Mouse (Mus musculus): Measurements from ENCODE around the gene Mrpl12.

The Mrpl12 gene

GRCm38 (mm10) chr11:120484265-120484981, at the start of gene Mrpl12:
Gene Mrpl12, plus strand, starts transcription at chr11:120484613.
- peak; percentile 87 for DNase-seq (ENCODE audit: extremely low spot score, low read depth, low spot score)

GRCm38 (mm10) chr11:120437152-120437856, 47.1 kb upstream of the Mrpl12 start, which contains the start of gene Nploc4:
Gene Nploc4, minus strand, starts transcription at chr11:120437708.
- peak; percentile 57 for DNase-seq (ENCODE audit: extremely low spot score, low read depth, low spot score)

- no peak for DNase-seq (ENCODE audit: extremely low spot score, low read depth, low spot score)
These were observed 46.5 kb upstream of the Mrpl12 start for GRCm38 (mm10) chr11:120437857-120438385.

DNA sequence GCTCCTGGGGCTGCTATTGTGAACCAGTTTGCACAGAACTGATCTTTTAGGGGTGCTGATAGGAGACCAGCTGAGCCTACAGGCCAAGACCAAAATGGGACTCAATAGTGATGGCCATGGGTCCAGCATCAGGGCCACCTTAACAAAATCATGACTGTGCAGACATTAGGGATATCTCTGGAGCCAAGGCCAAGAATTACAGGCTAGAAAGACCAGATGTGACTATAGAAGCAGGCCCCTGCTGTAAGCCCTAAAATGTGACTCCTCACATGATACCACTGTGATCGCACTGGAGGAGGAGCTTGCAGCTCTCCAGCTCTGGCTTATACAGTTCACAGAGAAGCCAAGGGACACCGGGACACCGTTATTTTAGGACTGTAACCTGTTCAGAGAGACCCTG, 42.1 kb upstream of the Mrpl12 start, which contains the start of gene Tspan10:
TSS of gene Tspan10 (plus strand) at position 301 of the 400 bp plus-strand sequence.
- DNase-seq (ENCODE audit: extremely low spot score, low read depth, low spot score) = no peak

DNA sequence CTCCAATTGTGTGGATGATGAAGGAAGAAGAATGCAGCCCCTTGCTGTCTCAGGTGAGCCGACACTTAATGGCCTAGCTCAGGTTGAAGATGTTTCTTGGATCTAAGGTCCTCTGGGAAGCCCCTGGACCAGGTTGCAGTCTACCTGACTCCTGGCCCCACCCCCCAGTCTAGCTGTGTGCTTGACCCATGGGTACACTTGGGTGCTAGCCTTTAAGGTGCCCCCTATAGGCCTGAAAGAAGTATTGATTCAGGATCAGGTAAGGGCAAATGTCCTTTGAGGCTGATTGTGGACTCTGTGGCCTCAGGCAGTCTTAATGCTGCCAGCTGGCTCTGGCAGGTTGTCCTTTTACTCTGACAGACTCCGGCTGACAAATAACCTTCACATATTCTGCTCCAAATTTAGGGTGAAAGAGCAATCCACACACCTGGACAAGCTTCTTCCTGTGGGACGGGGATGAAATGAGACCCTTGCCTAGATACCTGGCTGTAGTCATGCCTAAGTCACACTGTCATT, 41.6 kb upstream of the Mrpl12 start:
- no peak for DNase-seq (ENCODE audit: extremely low spot score, low read depth, low spot score)

DNA sequence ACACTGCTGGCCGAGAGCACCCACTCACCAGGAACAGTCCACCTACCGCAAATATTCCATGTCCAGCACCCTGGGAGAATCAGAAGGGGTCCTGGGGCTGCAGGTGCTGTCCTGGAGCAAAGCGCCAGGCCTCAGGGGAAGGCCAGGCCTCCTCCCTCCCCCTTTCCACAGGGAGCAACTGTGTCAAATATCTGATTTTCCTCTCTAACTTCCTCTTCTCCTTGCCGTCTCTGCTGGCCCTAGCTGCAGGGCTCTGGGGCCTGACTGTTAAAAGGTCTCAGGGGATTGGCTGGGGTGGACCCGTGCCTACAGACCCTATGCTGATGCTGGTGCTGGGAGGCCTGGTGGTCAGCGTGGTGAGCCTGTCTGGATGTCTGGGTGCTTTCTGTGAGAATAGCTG, 40.3 kb upstream of the Mrpl12 start:
- DNase-seq (ENCODE audit: extremely low spot score, low read depth, low spot score) = no peak

GRCm38 (mm10) chr11:120445475-120445874, 38.9 kb upstream of the Mrpl12 start:
- DNase-seq (ENCODE audit: extremely low spot score, low read depth, low spot score) = no peak

DNA sequence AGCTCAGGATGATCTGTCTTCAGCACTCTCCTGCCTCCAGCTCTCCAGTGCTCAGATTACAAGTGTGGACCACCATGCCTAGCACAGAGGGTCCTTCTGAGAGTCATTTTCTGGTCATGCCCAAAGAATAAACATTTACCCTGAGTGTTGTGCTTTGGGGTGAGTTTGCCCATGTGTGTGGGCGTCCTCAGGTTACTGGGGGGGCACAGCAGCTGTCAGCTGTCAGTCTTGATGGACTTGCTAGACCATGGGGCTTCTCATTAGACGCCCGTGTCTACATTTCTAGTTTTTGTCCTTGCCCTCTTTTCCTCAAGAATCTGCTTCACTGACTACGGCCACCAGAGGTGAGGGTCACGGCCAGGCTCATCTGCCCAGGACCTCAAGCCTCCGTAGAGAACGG, 37.2 kb upstream of the Mrpl12 start:
- no peak for DNase-seq (ENCODE audit: extremely low spot score, low read depth, low spot score)

GRCm38 (mm10) chr11:120452246-120452645, 32.2 kb upstream of the Mrpl12 start:
- DNase-seq (ENCODE audit: extremely low spot score, low read depth, low spot score) = no peak

DNA sequence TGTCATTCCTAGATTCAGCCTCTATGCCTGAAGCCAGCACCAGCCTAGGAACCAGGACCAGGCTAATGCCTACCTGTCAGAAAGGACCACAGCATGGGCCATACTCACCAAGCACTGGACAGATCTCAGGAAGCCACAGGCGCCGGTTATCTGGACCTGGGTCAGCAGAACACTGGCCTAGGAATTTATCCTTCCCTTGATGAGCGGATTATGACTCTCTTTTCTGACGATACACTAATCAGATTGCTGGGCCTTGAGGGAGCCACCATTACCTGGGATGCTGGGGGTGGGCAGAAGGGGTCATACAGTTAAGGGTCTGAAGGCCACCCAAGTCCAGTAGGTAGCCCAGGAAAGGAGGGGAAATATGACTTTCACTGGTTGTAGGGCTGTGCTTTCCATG, 31.1 kb upstream of the Mrpl12 start, which contains the start of gene Pde6g:
TSS of gene Pde6g (minus strand) at position 195 of the 400 bp plus-strand sequence.
- no peak for DNase-seq (ENCODE audit: extremely low spot score, low read depth, low spot score)

DNA sequence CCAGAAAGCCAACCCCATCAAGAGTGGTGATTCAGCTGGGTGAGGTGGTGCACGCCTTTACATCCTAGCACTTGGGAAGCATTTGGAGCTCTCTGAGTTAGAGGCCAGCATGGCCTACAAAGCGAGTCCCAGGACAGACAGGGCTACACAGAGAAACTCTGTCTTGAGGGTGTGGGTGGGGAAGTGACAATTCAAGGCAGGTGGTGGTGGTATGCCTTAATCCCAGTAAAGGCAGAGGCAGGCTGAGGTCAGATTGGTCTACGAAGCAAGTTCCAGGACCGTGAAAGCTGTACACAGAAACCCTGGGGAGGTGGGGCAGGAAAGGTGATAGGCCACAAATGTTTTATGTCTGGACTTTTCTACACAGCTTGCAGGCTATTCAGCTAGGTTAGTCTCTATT, 29.4 kb upstream of the Mrpl12 start:
- DNase-seq (ENCODE audit: extremely low spot score, low read depth, low spot score) = no peak

DNA sequence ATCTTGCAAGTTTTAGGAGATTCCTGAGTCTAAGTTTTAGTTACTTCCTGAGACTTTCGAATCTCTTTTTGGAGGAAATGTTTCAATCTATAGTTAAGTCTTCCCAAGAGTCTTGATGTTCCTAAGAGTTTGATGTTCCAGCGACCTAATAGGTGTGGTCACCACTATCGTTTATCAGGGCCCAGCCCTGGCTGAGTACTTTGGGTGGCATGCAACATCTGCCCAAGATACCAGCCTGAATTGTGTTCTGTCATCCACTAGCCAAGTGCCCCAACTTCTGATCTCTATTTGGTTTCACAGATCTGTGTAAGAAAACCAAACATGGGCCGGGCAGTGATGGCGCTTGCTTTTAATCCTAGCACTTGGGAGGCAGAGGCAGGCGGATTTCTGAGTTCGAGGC, 29.0 kb upstream of the Mrpl12 start:
- no peak for DNase-seq (ENCODE audit: extremely low spot score, low read depth, low spot score)

DNA sequence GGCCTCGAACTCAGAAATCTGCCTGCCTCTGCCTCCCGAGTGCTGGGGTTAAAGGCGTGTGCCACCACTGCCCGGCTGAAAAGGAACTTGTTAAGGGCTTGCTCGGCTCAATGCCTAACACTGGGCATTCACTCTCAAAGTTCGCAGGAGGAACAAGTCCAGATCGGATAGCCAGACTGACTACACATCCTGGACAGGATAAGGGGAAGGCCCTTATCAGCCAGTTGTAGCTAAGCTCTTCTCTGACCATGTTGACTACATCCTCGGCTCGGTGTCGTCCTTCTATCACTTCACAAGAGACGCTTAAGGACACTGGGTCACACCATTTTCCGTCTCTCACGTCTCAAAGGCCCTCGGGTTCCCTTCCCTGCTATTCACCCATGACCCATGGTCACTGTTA, 27.0 kb upstream of the Mrpl12 start:
- DNase-seq (ENCODE audit: extremely low spot score, low read depth, low spot score) = no peak

GRCm38 (mm10) chr11:120457772-120458751, 26.4 kb upstream of the Mrpl12 start, which contains the start of the genes Oxld1 and Ccdc137:
Gene Oxld1, minus strand, starts transcription at chr11:120458068.
Gene Ccdc137, plus strand, starts transcription at chr11:120458115.
- peak; percentile 41 for DNase-seq (ENCODE audit: extremely low spot score, low read depth, low spot score)

DNA sequence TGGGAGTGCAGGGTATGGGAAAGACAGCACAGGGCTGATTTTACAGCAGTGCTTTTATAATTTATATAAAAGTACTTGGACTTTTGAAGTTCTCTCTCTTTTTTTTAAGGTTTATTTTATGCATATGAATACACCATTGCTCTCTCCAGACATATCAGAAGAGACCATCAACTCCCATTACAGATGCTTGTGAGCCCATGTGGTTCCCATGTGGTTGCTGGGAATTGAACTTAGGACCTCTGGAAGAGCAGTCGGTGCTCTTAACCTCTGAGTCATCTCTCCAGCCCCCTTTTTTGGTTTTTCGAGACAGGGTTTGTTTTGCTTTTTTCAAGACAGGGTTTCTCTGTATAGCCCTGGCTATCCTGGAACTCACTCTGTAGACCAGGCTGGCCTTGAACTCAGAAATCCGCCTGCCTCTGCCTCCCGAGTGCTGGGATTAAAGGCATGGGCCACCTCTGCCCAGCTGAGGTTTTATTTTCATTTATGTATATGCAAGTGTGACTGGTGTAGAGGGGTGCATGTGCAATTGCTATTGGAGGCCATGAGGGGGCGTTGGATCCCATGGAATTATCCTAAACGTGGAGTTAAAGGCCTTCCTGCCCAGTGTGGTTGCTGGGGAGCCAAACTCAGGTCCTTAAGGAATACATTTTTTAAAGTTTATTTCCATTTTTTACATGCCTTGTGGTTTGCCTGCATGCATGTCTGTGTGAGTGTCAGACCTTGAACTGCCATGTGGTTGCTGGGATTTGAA, 25.4 kb upstream of the Mrpl12 start:
- DNase-seq (ENCODE audit: extremely low spot score, low read depth, low spot score) = no peak

DNA sequence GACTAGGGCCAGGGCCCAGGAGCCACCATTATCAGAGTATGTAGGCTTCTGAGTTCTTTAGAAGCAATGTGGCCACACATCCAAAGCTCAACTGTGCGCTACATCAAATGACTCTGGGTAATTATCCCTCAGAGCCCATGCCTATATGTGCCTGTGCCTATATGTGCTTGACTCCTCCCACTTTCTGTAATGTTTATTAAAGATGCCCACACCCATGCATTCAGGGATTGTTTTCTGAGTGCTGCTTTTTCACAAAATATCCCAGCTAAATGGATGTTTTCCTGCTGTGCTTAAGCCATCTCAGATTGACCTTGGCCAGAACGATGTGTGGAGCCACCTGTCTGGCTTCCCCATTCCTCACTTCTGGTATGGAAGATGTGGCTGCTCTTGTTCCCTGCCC, 20.9 kb upstream of the Mrpl12 start:
- no peak for DNase-seq (ENCODE audit: extremely low spot score, low read depth, low spot score)

GRCm38 (mm10) chr11:120464365-120464764, 20.0 kb upstream of the Mrpl12 start:
- DNase-seq (ENCODE audit: extremely low spot score, low read depth, low spot score) = no peak

- DNase-seq (ENCODE audit: extremely low spot score, low read depth, low spot score) = no peak
These were observed 18.9 kb upstream of the Mrpl12 start for GRCm38 (mm10) chr11:120465521-120465920.

GRCm38 (mm10) chr11:120467051-120467735, 17.2 kb upstream of the Mrpl12 start, which contains the start of gene Arl16:
Gene Arl16, minus strand, starts transcription at chr11:120467607.
- DNase-seq (ENCODE audit: extremely low spot score, low read depth, low spot score) = peak; percentile 96
